13 mouse cellular contexts compared by ENCODE assay signal in the genomic region with DNA sequence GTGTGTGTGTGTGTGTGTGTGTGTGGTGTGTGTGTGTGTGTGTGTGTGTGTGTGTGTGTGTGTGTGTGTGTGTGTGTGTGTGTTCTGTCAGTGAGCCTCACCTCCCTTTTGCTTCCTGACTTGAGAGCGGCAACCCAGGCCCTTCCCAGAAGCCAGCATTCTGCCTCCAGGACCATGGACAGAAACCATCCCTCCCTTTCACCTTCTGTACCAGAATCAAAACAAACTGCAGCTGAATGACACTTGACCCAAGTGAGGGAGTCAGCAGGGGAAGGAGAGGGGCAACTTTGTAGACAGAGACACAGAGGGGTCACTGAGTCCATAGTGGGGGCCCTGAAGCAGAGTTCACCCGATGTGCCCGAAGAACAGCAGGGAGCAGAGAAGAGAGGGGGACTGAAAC. TPM values are rescaled to one million over a fixed set of nuclear protein-coding genes. Genes with fewer than 3 reads are reported as not detected.
DNase-seq lines count a peak whose midpoint lies in the region; ATAC-seq and TF ChIP-seq lines count a peak whose summit lies in the region.
"Had no signal": no experiment of that assay in that cellular context is flagged by ENCODE, and none has a peak within 500 bp of the region (broad histone marks: within the 10 kb centered on the region; RNA-seq: fewer than 3 reads in every experiment).

No protein-coding gene starts in this region.

- no peak overlapping the region for H3K27ac ChIP-seq in kidney, postnatal 0 days
- no peak overlapping the region for H3K27ac ChIP-seq in embryonic facial prominence, embryonic 10.5 days (replicated peaks)
- H3K27ac ChIP-seq in cerebellum, adult 2 months (ENCODE audit: insufficient read depth, low read length), result no peak overlapping the region
- H3K27ac ChIP-seq: hindbrain, embryonic 12.5 days; neural tube, embryonic 12.5 days had no signal

- H3K4me2 ChIP-seq in kidney, postnatal 0 days (ENCODE audit: low read length), result no peak overlapping the region
- H3K4me2 ChIP-seq: hindbrain, embryonic 12.5 days; neural tube, embryonic 12.5 days had no signal

- no peak overlapping the region for H3K4me3 ChIP-seq in kidney, postnatal 0 days (replicated peaks; ENCODE audit: low read depth, low read length)
- no peak overlapping the region for H3K4me3 ChIP-seq in embryonic facial prominence, embryonic 10.5 days
- H3K4me3 ChIP-seq in cerebellum, adult 2 months (replicated peaks; ENCODE audit: insufficient read depth, low read depth, low read length), result no peak overlapping the region
- H3K4me3 ChIP-seq: erythroblast, embryonic 14.5 days; hindbrain, embryonic 12.5 days; neural tube, embryonic 12.5 days had no signal

- TF ChIP-seq CTCF in kidney, postnatal 0 days (IDR thresholded peaks at IDR 0.05; ENCODE audit: low read depth), result no peak
- no peak for TF ChIP-seq CTCF in cerebellum, adult 2 months (IDR thresholded peaks at IDR 0.05; ENCODE audit: borderline replicate concordance, insufficient read depth, low read depth, low read length)

- DNase-seq in kidney, postnatal 0 days (ENCODE audit: low spot score), result peak; percentile 75
- DNase-seq in kidney, adult 18-20 months, result no peak
- DNase-seq in thymus, postnatal 4 days, result peak; percentile 39
- no peak for DNase-seq in thymus, postnatal 10 days (ENCODE audit: low spot score in 2 of 2)
- DNase-seq in embryonic facial prominence, embryonic 10.5 days (ENCODE audit: low spot score), result peak; percentile 63
- DNase-seq in cerebellum, postnatal 25 days, result no peak
- DNase-seq in cerebellum, adult 2 months, result no peak
- DNase-seq: adrenal gland, adult 2 months; cerebellum, adult 11 months; left cerebral cortex, postnatal 4 days had no signal

- no peak for TF ChIP-seq POLR2A in cerebellum, adult 2 months (IDR thresholded peaks at IDR 0.05; ENCODE audit: borderline replicate concordance, insufficient read depth, low read length)

- no peaks in the 10 kb centered on the region for H3K36me3 ChIP-seq in kidney, postnatal 0 days (ENCODE audit: insufficient read depth, low read length)
- no peaks in the 10 kb centered on the region for H3K36me3 ChIP-seq in embryonic facial prominence, embryonic 10.5 days (replicated peaks)
- H3K36me3 ChIP-seq: hindbrain, embryonic 12.5 days; neural tube, embryonic 12.5 days had no signal

- 15% methylated on average over 3 of the region's 3 CpGs for WGBS in kidney, postnatal 0 days
- WGBS in embryonic facial prominence, embryonic 10.5 days, result 42% methylated on average over 3 of the region's 3 CpGs
- 80% methylated on average over 3 of the region's 3 CpGs for WGBS in cerebellum, adult 2 months

- H3K27me3 ChIP-seq in kidney, postnatal 0 days (ENCODE audit: insufficient read depth, low read length), result no peaks in the 10 kb centered on the region
- no peaks in the 10 kb centered on the region for H3K27me3 ChIP-seq in embryonic facial prominence, embryonic 10.5 days (replicated peaks; ENCODE audit: low read depth, poor library complexity, severe bottlenecking)
- H3K27me3 ChIP-seq in cerebellum, adult 2 months (ENCODE audit: control insufficient read depth, insufficient read depth, low read length), result no peaks in the 10 kb centered on the region
- H3K27me3 ChIP-seq: hindbrain, embryonic 12.5 days; neural tube, embryonic 12.5 days had no signal

- no peaks in the 10 kb centered on the region for H3K9me3 ChIP-seq in kidney, postnatal 0 days (replicated peaks; ENCODE audit: low read length)
- no peaks in the 10 kb centered on the region for H3K9me3 ChIP-seq in embryonic facial prominence, embryonic 10.5 days
- H3K9me3 ChIP-seq: hindbrain, embryonic 12.5 days; neural tube, embryonic 12.5 days had no signal

- H3K9ac ChIP-seq in kidney, postnatal 0 days (ENCODE audit: low read depth, low read length), result no peak overlapping the region
- H3K9ac ChIP-seq: hindbrain, embryonic 12.5 days; neural tube, embryonic 12.5 days had no signal

- ATAC-seq in kidney, postnatal 0 days (replicated peaks; ENCODE audit: low FRiP score, low read depth), result no peak

- H3K4me1 ChIP-seq in kidney, postnatal 0 days (replicated peaks; ENCODE audit: insufficient read depth, low read length), result no peaks in the 10 kb centered on the region
- H3K4me1 ChIP-seq in embryonic facial prominence, embryonic 10.5 days, result peaks cover 6% of the 10 kb centered on the region
- H3K4me1 ChIP-seq in cerebellum, adult 2 months (ENCODE audit: control insufficient read depth, insufficient read depth, low read length), result peaks cover 18% of the 10 kb centered on the region
- H3K4me1 ChIP-seq: neural tube, embryonic 12.5 days had no signal

RNA-seq across cellular contexts. Expression of a gene that starts 3.3 kb away (rescaled TPM):
- polyA plus RNA-seq in kidney, postnatal 0 days (2015; fragmentation: Nextera tagmentation; extraction: Ambion mirVana), result not detected in 2 replicates
- not detected in 2 replicates for polyA plus RNA-seq in embryonic facial prominence, embryonic 10.5 days (2016; fragmentation: Nextera tagmentation; extraction: Ambion mirVana)
- 3.2 and 3.6 TPM in 2 replicates for polyA plus RNA-seq in cerebellum, adult 2 months (2012; rRNA removed)
- polyA plus RNA-seq: erythroblast, embryonic 14.5 days had no signal

RNA-seq across cellular contexts. Expression of a gene that starts 36.8 kb away (rescaled TPM):
- polyA plus RNA-seq in kidney, postnatal 0 days (2015; fragmentation: Nextera tagmentation; extraction: Ambion mirVana), result 1.1 and 1.3 TPM in 2 replicates
- polyA plus RNA-seq in embryonic facial prominence, embryonic 10.5 days (2016; fragmentation: Nextera tagmentation; extraction: Ambion mirVana), result 4.2 and 4.9 TPM in 2 replicates
- 16.7 and 17.8 TPM in 2 replicates for polyA plus RNA-seq in cerebellum, adult 2 months (2012; rRNA removed)

RNA-seq across cellular contexts. Expression of a gene that starts 58.0 kb away (rescaled TPM):
- polyA plus RNA-seq in kidney, postnatal 0 days (2015; fragmentation: Nextera tagmentation; extraction: Ambion mirVana), result 9.4 and 9.8 TPM in 2 replicates
- 8.4 and 8.7 TPM in 2 replicates for polyA plus RNA-seq in embryonic facial prominence, embryonic 10.5 days (2016; fragmentation: Nextera tagmentation; extraction: Ambion mirVana)
- 22.7 and 25.3 TPM in 2 replicates for polyA plus RNA-seq in cerebellum, adult 2 months (2012; rRNA removed)

Comparison
In these comparisons a context has a peak if more than half of its experiments do, and no peak if none do; other contexts are left out.
1. DNase-seq: peak in kidney, postnatal 0 days (single experiment), thymus, postnatal 4 days (single experiment) and embryonic facial prominence, embryonic 10.5 days (single experiment); none in kidney, adult 18-20 months (single experiment), thymus, postnatal 10 days (0 of 2), cerebellum, postnatal 25 days (0 of 2) and cerebellum, adult 2 months (0 of 2).